Mouse (Mus musculus) lung, postnatal 14 days (tissue): ENCODE data around the gene Col27a1.

Experiments used
- DNase-seq: peaks from one replicate; pipeline ENCODE4 v3.0.0; 2021

Gene Col27a1

DNA sequence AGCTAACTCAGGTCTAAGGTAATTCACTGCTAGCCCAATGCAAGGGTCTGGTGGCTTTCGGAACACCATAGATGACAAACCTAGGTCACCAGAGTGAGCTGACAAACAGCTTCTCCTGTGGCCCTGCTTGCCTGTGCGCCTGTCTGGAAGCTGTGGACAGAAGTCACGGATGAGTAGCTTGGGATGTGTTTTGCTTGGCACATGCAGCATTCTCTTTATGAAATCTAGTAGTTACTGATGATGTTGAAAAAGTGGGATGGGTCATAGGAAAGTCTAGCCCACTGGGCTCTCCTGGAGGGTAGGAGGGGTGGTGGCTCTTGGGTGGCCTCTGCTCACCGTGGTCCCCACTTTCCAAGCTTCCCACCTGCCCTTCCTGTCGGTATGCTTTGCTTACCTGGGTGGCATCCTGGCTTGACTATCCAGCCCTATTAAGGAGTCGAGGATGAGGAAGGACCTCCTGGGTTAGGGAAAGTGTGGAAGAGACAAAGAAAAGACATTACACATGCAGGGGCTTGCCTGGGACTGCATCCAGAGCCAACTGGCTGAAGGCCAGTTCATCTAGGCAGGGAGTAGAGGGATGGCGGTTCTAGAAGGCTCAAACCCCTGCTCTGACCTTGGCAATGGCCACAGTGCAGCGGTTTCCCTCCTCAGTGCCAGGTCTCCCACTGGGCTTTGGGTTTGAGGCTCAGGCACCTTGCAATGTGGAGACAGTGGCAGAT is 12.5 kb downstream of the Col27a1 start:
- no peak for DNase-seq

DNA sequence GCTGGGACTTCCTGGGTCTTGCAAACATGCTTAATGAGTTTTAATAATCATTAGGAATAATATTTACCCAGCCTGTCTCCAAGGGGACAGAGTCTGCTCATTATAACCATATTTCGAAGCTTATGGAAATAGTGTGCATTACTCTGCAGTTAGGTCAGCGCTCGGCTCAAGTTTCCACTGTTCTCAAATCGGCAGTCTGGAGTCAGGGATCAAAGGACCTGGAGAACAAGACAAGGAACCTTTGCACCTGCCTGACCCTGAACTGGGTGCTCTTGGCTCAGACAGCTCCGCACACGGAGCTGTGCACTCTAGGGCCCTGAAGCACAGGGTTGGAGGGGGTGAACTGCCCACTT is 13.1 kb downstream of the Col27a1 start:
- no peak for DNase-seq

DNA sequence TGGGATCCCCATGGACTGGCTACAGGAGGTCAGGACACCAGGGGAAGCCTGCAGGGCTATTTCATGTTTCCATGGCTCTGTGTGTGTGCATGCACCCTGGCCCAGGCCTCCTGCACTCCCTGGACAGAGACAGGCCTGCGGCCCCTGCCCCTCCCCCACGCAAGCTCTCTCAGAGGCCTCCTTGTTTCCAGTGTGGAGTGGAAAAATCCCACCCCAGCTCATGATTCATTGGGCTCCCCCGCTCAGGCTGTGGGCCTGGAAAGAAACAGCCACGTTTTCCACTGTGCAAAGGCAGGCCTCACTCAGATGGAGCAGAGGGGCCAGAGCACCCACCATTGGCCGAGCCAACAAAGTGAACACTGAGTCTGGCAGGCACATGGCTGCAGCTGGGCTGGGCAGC is 15.1 kb downstream of the Col27a1 start:
- DNase-seq, result no peak

DNA sequence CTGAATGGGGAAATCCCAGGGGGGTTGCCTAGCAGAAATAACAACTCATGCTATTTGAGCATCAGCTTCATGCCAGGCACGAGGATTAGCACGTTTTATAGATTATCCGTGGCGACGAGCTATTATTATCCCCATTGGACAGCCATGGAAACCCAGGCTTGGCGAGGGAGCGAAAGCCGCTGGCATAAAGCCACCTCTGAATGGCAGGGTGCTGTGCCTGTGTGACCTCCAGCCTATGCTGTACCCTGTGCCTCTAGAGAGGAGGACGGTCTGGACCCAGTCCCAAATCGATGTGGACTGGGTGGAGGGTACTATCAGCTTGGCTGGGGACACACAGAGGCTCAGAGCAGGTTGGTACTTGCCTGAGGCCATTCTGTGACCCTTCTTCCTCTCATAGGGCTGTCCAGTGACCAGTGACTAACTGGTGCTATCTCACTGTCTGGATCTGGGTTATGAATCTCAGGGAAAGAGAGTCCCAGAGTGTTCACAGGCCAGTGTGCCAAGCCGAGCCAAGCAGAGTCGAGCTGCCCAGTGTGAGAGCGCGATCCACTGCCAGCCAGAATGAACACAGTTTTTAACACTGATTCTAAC is 16.3 kb downstream of the Col27a1 start:
- no peak for DNase-seq

DNA sequence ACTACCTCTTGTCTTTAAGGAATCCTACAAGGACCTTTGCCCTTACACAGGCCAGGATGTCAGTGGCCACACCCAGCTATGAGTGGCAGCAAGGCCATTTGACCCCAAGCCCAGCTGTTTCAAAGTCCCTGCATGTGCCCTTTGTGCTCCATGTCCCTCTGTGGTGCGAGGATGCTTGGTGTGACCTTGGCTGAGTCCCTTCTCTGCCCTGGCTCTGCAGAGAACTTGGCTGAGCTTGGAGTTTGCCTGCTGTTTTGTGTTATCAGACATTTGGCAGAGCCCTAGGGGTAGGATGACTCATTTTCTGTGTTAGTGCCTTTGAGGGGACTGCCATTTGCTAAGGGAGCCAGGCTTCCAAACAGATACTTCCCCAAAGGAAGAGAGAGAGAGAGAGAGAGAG is 17.3 kb downstream of the Col27a1 start:
- peak; percentile 57 for DNase-seq

DNA sequence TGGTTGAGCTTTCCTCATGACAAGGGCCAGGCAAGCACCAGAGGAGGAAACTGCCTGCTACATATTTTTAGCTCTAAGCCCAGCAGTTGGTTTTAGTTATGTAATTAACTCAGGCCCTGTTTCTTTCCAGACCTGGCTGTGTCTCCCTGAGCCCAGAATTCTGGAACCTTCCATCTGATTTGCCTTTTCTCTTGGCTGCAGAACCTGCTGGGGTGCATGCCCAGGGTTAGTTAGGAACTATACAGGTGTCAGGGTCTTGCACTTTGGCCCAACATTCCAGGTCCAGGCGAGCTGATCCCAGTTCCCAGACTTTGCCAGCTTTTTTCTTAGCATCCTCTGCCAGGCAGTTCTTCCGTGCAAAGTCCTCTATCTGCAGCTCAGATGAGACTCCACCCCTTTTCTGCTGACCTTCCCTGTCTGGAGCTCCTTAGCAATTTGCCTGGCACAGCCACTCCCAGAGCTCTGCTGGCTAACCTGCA is 18.8 kb downstream of the Col27a1 start:
- DNase-seq, result no peak

DNA sequence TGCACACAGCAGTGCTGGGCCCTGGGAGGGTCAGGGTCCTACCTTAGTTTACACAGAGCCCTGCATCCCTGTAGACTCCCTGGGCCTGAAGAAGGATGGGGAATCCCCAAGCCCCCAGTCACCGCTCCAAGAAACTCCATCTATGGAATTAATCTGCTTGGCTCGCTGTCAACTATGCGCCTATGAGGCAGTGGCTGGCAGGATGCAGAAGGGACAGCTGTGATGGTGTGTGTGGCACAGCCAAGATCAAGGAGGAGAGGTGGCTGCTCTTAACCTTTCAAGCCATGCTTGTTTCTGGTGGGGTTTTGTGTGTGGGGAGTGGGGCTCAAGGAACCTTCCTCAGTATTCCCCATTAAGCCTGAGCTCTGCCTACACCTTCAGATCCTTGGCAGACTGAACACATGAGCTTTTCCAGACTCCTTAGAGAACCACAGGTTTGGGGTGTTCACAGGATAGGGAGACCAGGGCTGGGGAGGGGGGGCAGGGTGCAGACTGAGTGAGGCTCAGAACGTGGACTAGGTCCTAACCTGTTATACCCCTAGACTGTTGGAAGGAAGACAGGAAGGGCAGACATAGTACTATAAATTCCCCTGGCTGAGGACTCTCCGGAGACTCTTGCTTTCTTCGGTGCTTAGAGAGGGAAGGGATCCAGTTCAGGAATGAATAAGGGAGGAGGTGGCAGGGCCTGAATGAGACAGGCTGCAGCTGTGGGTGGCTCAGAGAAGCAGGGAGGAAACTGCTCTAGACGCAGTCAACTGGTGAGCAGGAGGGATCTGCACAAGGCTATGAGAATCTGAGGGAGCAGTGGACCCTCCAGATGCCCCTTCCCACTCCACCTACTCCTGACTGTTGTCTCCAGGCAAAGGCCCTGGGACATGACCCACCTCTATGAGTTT is 20.0 kb downstream of the Col27a1 start:
- DNase-seq, result peak; percentile 54

DNA sequence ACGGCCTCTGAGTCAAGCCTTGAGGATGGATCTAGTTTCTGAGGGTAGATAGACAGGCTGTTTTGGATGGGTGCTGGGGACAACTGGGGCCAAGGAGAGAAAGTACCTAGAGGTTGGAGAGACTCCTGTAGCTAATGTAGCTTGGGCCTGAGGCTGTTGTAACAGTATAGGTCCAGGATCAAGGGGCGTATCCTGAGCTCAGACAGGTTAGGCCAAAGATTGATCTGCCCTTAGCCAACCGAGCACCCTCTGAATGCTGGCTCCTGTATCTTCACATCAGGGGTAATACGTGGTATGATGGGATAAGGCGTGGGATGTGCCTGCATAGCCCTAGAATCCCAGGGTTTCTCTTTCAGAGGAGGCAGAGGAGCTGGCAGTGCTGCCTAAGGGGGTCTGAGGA is 21.0 kb downstream of the Col27a1 start:
- no peak for DNase-seq

DNA sequence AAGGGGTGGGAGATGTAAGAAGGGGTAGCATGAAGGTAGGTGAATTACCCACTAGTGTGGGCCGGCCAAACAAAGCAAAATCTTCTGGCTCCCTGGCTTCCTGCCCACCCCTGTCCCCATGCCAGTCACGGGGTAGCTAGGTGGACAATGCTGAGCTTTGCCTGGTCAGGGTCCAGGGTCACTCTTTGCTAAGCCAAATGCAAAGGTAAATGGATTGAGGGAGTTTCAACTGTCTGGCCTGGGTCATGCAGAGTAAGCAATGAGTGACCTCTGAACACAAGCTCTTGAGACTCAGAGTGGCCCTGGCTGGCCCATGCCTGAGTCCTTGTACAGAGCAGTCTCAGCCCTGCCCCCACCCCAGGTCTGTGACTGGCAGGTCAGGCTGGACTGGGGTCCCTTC is 22.4 kb downstream of the Col27a1 start:
- DNase-seq, result no peak

DNA sequence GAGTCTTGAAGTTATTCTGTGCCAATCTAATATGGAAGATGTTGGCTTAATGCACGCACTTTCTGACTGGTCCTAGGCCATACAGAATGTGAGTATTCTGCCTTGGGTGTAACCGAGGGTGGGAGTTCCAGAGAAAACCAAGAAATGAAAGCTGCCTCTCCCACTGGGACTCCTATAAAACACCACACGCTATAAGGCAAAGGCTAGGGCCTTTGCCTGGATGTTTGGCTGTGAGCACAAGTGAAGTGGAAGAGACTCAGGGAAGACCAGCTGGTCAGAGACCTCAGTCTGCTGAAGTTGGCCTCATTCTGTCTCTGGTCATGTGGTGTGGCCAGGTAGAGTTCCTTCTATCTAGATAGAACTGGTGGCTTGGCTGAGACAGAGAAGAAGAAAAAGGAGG is 23.4 kb downstream of the Col27a1 start:
- no peak for DNase-seq

DNA sequence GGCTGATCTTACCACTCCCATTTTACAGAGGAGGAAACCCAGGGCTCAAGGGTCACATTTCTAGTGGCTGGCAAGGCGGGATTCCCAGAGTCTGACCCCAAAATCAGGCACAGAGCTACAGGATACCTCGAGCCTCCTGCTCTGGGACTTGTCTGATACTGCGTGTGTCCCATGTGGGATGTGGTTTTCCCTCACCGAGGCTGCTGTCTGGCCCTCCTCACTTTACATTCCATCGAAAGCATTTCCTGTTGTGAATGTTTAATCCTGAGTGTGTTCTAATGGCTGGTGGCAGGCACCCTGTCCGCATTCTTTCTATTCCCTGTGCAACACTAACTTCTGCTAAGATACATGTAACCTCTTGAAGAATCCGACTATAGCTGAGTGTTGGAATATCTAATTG is 24.3 kb downstream of the Col27a1 start:
- no peak for DNase-seq

DNA sequence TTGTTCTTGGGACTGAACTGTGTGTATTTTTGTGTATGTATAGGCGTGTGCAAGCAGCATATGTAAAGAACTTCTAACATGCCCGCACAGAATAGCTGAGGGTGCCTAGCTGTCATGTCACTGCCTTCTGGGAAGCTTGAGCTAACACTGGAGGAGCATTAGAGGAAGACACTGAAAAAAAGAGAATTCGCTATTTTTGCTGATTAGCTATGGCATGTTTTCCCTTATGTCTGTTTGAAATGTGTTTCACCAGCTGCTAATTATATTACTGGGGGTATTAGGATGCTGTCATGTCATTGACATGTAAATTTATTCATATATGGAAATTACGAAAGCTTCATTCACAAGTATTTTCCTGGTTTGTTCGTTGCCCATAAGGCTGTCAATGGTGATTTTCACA is 24.9 kb downstream of the Col27a1 start:
- DNase-seq, result no peak

DNA sequence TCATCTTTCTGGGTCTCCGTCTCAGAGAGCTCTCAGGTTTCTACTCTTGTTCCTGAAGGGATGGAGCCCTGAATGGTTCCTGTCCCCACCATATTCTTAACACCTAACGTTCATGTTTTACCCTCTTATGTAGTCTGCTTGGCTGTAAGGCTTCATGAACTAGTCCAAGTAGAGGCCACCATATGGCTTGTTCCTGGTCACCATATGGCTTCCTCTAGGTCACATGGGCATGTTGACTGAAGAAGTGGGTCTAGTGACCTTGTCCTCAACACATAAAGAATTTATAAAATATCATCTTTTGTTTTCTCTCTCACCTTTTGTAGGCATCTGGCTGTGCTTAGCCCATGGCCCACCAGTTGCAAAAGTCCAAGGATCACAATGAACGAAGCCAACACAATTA is 27.2 kb downstream of the Col27a1 start:
- DNase-seq, result no peak

DNA sequence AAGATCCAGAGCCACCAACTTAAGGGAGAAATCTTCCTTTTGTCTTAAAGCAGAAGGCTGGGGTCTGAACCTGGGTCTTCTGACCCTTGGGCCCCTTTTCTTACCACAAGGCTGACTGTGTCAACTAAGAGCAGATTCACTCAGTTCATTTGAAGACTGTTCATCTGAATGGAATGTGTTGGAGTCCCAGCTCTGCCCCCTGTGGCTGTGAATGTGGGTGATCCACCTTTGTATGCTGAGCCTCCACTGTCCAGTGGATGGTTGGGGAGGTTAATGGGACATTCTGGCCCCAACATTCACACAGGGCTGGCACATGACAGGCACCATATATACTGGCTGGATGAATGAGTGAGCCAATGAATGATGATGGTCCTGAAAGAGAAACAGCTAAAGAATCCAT is 34.2 kb downstream of the Col27a1 start:
- no peak for DNase-seq

DNA sequence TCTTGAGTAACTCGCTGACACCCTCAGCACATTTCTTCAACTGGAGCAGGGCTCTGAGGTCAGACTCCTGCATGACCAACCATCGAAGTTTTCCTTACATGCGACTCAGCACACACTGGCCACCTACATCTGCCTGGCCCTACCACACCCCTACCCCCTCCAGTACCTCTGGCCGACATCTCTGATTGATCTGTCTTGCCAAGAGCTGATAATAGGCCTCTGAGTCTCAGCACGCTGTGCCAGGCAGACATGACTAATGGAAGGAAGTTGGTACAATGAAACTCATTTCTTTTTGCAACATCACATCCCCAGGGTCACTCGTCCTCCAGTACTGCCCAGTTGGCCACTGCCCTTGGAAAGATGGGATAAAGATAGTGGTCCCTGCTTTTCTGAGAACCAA is 35.1 kb downstream of the Col27a1 start:
- no peak for DNase-seq

DNA sequence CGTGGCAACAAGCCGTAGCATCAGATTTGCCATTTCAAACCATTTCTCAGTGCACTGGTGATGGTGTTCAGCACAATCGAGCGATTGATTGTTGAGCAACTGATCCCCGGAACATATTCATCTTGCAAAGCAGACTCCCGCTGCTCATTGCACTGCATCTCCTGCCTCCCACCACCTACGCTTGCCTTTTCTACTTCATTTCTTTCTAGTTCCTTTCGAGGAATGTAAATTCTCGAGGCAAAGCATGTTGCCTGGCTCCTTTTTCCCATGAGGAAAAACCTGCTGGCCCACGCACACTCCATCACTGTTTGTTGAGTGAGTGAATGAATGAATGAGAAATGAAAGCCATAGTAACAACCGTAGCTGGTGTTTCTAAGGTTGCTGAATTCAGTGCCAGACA is 38.0 kb downstream of the Col27a1 start:
- DNase-seq, result no peak

DNA sequence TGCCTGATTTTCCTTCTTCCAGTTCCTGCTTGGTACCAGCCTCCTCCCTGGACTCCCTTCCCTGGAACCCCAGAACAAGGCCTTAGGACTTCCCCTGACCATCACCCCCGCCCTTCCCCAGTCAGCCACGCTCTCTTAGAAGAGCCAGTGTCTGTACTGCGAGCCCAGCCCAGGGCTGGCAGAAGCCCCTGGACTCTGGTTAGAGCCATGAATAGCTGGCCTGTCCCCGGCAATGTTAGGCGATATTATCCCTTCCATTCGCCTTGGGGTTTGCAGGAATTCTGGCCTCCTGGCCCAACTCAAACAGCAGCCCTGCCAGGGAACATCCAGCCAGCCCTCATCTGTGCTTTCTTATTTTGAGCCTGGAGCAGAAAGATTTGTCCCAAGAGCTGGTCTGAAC is 39.9 kb downstream of the Col27a1 start:
- DNase-seq, result no peak

DNA sequence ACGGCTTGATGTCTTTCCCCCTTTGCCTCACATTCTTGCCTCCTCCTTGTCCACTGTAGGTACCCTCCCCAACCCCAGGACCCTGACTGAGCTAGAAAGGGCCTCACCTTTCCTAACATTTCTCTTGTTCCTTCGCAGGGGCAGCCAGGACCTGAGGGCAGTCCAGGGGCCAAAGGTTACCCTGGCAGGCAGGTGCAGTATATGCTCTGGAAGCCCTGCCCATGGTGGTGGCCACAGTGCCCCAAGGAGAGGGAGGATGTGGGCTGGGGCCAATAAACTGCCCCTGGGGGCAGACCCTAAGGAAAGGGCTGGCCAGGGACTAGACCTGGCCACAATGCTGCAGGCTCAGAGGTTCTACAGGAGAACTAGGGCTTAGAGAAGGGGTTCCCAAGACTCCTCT is 40.3 kb downstream of the Col27a1 start:
- DNase-seq, result no peak

DNA sequence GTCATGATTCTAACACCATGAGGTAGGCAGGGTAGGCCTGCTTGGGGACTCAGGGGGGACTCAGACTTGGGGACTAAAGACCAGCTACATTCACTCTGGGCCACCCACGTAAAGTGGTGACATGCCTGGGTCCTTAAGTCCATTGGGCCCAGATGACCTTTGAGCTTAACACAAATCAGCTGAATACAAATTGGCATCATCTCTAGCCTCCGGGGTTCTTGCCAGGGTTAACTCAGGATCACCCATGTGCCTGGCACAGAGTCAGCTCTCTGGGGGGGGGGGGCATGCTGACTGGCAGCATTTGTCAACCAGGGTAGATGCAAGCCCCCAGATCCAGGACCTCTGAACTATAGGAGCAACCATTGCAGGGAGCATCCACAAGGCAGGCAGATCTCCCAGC is 42.6 kb downstream of the Col27a1 start:
- no peak for DNase-seq

DNA sequence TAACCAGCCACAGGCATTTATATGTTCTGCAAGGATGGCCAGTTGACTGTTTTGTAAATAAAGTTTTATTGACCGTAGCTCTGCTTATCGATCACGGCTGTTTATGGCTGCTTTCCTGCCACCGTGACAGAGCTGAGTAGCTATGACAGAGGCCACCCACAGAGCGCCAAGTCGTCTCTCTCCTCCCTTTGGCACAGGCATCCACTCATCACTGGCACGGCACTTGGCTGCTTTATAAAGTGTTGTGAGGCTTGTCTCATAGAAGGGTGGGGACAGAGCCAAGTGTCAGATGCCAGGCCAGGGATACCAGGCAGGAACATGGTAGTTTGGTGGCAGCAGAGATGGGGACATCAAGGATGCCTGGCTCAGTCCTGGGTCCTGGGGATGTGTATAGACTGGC is 43.5 kb downstream of the Col27a1 start:
- no peak for DNase-seq

DNA sequence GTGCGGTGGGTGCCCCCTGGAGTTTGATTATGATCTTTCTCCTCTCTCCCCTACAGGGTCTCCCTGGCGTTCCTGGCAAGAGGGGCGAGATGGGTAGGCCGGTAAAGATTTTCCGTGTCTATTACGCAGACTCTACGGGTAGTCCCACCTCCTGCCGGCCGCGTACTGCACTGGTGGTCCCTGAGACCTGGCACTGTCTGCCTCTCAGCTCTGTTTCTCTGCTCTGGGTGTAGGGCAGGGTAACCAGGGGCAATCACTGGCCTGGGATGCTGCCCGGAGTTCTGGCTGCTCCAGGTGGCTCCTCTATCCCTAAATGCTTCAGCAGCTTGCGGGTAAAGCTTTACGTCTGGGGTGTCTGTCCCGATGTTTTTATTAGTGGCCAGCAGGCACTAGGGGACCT is 44.3 kb downstream of the Col27a1 start:
- no peak for DNase-seq

DNA sequence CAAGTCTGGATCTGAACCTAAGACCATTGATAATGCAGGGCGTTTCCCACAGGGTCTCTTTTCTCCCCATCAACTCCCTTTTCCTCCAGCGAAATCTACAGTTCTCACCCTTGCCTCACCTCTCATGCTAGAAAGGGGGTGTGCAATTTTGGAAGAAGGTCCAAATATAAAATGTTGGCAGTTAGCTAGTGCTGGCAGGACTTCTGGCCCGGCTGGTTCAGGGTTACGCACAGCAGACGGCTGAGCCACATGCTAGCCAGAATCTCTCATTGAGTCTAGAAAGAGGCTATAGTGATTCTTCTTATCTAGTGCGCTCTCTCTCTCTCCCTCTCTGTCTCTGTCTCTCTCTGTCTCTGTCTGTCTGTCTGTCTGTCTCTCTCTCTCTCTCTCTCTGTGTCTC is 45.3 kb downstream of the Col27a1 start:
- no peak for DNase-seq

DNA sequence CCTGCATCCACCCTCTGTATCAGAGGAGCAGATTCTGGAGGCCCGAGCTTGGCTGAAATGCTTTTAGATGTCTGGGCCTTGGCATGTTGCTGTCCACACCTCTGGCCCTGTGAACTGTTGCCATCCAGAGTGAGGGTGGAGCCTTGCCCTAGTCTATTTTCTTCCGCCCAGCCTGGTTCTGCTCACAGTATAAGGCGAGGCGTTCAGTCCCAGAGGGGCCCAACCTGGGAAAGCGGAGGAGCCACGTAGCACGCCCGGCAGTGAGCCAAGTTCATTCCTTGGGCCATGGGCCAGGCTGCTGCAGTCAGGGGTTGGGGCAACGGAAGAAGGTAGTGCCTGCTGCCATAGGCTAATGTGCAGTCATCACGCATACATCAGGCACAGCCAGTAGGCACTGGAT is 46.7 kb downstream of the Col27a1 start:
- no peak for DNase-seq

DNA sequence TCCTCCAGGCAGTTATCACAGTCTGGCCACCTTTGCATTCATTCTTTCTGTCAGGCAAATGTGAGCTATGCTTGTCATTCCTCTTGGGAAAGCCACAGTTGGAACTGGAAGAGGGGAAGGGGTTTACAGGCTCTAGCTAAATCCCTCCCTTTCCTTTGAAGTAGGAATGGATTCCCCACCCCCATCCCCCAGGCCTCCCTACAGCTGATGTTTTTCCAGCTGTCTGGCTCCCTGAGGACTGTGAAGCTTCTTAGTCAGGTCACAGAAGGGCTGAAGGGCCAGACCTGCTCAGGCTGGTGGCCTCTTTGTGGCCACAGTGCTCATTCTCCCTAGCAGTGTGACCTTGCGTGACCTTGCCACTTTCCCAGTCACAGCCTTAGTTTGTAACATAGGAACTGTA is 49.1 kb downstream of the Col27a1 start:
- DNase-seq, result no peak
